Mouse (Mus musculus): Measurements from ENCODE around the gene Gpx3. TPM values are rescaled to one million over a fixed set of nuclear protein-coding genes. Genes with fewer than 3 reads are reported as not detected.
"Not testable (repeated sequence)": the region's sequence is repeated elsewhere in the genome, so short reads cannot be mapped to it uniquely, and the experiment has no call there.

Gpx3 gene
- polyA plus RNA-seq (2012; rRNA removed) = 62.8 and 70.0 TPM in 2 replicates

- TF ChIP-seq POLR2A (IDR thresholded peaks at IDR 0.05; ENCODE audit: low read depth, low read length) = no peak
- peak within 1 kb of the TSS; percentile 41; the same call in 1 of the 2 replicates for H3K4me3 ChIP-seq (ENCODE audit: extremely low read depth, insufficient read depth, insufficient read length)
- DNase-seq (ENCODE audit: low read depth in 1 of 2, low spot score in 2 of 2) = no peak
- no peaks in the 10 kb centered on the region for H3K36me3 ChIP-seq (ENCODE audit: control insufficient read depth, insufficient read depth, low read length)
- no peaks in the 10 kb centered on the region; the same call in 1 of the 2 replicates for H3K4me1 ChIP-seq (ENCODE audit: control insufficient read depth, insufficient read depth, insufficient read length)
- no peak within 1 kb of the TSS; the same call in 1 of the 2 replicates for H3K27ac ChIP-seq (ENCODE audit: insufficient read depth, low read length)
- 20% methylated on average over 45 of the region's 45 CpGs for WGBS
- peaks cover 2% of the 10 kb centered on the region for H3K27me3 ChIP-seq (ENCODE audit: control insufficient read depth, insufficient read depth, low read length)
These were observed at the start of gene Gpx3 for GRCm38 (mm10) chr11:54902333-54903323. Gpx3 (plus strand) TSS chr11:54902453.

- WGBS = 93% methylated on average over 12 of the region's 12 CpGs
- H3K27me3 ChIP-seq (ENCODE audit: control insufficient read depth, insufficient read depth, low read length); H3K27ac ChIP-seq (ENCODE audit: insufficient read depth, low read length); H3K36me3 ChIP-seq (ENCODE audit: control insufficient read depth, insufficient read depth, low read length); H3K4me3 ChIP-seq (ENCODE audit: extremely low read depth, insufficient read depth, insufficient read length); H3K4me1 ChIP-seq (ENCODE audit: control insufficient read depth, insufficient read depth, insufficient read length); DNase-seq (ENCODE audit: low read depth in 1 of 2, low spot score in 2 of 2): not testable (repeated sequence)
These were observed 43.4 kb upstream of the Gpx3 start for GRCm38 (mm10) chr11:54858880-54859279.

DNA sequence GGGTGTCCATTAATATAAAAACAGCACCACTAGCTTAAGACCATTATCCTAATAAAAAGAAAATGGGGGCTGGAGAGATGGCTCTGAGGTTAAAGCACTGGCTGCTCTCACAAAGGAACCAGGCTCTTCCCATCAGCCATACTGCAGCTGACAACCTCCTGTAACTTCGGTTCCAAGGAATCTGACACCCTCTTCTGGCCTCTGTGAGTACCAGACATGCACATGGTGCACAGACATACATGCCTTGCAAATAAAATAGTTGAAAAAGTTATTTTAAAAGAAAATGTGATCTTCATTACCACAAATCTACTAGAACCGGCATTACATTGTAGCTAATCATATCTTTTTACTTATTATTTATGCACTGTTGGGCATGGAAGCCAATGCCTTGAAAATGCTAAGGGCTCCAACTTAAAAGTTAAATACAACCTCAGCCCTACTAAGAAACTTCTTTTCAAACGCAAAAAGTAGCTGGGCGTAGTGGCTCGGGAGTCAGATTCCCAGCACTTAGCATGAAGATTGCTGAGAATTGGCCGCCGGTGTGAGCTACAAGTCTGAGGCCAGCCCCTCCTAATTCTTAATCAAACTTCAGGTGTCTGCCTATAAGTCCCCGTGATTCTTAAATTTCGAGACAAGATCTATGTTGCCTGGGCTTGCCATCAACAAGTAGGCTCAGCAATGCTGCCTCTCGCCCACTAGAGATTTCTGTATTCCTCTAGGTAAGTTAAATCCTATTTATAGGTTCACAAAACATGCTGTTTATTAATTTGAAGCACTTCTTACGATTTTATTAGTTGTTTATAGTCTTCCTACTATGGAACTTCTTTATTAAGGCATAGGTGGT lies 42.7 kb upstream of the Gpx3 start:
- no peaks in the 10 kb centered on the region; the same call in 1 of the 2 replicates for H3K4me1 ChIP-seq (ENCODE audit: control insufficient read depth, insufficient read depth, insufficient read length)
- no peaks in the 10 kb centered on the region for H3K36me3 ChIP-seq (ENCODE audit: control insufficient read depth, insufficient read depth, low read length)
- 29% methylated on average over 11 of the region's 11 CpGs for WGBS
- no peaks in the 10 kb centered on the region for H3K27me3 ChIP-seq (ENCODE audit: control insufficient read depth, insufficient read depth, low read length)
- H3K27ac ChIP-seq (ENCODE audit: insufficient read depth, low read length) = no peak overlapping the region
- H3K4me3 ChIP-seq (ENCODE audit: extremely low read depth, insufficient read depth, insufficient read length) = no peak overlapping the region; the same call in 1 of the 2 replicates
- peak in 1 of 2 experiments; percentile 24 for DNase-seq (ENCODE audit: low read depth in 1 of 2, low spot score in 2 of 2)
- TF ChIP-seq POLR2A (IDR thresholded peaks at IDR 0.05; ENCODE audit: low read depth, low read length) = no peak
- peak; percentile 43; the same call in 1 of the 2 replicates for TF ChIP-seq CTCF (IDR thresholded peaks at IDR 0.05; ENCODE audit: extremely low read depth, insufficient read depth, insufficient read length, insufficient replicate concordance)

DNA sequence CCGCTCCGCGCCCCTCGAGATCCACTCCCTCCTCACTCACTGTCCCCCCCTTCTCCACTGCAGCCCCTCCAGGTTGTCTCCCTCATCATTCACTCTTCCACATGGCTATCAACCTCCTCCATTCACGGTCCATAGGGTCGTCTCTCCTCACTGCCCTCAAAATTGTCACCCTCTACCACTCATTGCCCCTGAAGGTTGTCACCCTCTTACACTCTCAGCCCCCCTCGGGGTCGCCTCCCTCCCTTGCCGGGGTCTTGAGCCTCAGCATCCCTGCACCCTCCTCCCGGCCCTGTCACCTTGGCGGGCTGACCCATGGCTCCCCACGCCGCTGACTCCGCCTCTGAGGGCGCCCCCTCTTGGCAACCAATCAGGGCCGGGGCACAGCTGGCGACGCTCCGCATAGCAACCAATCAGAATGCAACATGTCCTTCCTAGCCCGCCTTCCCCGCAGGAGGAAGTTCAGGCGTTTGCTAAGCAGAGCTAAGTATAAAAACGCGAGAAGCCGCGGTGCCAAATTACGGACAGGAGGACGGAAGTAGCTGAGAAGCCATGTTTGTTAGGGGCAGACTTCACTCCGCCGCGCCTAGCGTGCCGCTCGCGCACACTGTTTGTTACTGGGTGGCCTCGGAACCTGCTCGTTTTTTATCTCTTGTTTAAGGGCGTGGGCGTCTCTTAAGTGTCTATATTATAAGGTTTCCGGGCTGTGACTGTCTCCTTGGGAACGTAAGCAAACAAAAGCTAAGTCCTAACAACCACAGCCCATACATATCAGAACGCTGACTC lies 41.8 kb upstream of the Gpx3 start, which contains the start of gene Lyrm7:
Lyrm7 (minus strand) TSS at position 661 of the 783 bp plus-strand sequence.
- Histone ChIP-seq H3K4me3 (ENCODE audit: extremely low read depth, insufficient read depth, insufficient read length) (peak within 1 kb of the TSS; percentile 72), H3K27me3 (ENCODE audit: control insufficient read depth, insufficient read depth, low read length) (no peaks in the 10 kb centered on the region), H3K36me3 (ENCODE audit: control insufficient read depth, insufficient read depth, low read length) (no peaks in the 10 kb centered on the region), H3K27ac (ENCODE audit: insufficient read depth, low read length) (peak within 1 kb of the TSS; percentile 75), H3K4me1 (ENCODE audit: control insufficient read depth, insufficient read depth, insufficient read length) (no peaks in the 10 kb centered on the region; the same call in 1 of the 2 replicates)
- DNase-seq (ENCODE audit: low read depth in 1 of 2, low spot score in 2 of 2) = peak; percentile 95 to 98
- WGBS = under 1% methylated on average over 42 of the region's 42 CpGs
- TF ChIP-seq CTCF (IDR thresholded peaks at IDR 0.05; ENCODE audit: extremely low read depth, insufficient read depth, insufficient read length, insufficient replicate concordance) (no peak), POLR2A (IDR thresholded peaks at IDR 0.05; ENCODE audit: low read depth, low read length) (peak; percentile 31)

GRCm38 (mm10) chr11:54861471-54862420 lies 40.5 kb upstream of the Gpx3 start:
- H3K27ac ChIP-seq (ENCODE audit: insufficient read depth, low read length) = no peak overlapping the region
- no peaks in the 10 kb centered on the region for H3K27me3 ChIP-seq (ENCODE audit: control insufficient read depth, insufficient read depth, low read length)
- DNase-seq (ENCODE audit: low read depth in 1 of 2, low spot score in 2 of 2) = no peak
- no peaks in the 10 kb centered on the region for H3K36me3 ChIP-seq (ENCODE audit: control insufficient read depth, insufficient read depth, low read length)
- no peaks in the 10 kb centered on the region; the same call in 1 of the 2 replicates for H3K4me1 ChIP-seq (ENCODE audit: control insufficient read depth, insufficient read depth, insufficient read length)
- no peak for TF ChIP-seq CTCF (IDR thresholded peaks at IDR 0.05; ENCODE audit: extremely low read depth, insufficient read depth, insufficient read length, insufficient replicate concordance)
- TF ChIP-seq POLR2A (IDR thresholded peaks at IDR 0.05; ENCODE audit: low read depth, low read length) = no peak
- WGBS = 92% methylated on average over 5 of the region's 5 CpGs
- H3K4me3 ChIP-seq (ENCODE audit: extremely low read depth, insufficient read depth, insufficient read length) = no peak overlapping the region
